In genomic region chr16:23519771-23520170, GRCm38 (mm10) we compare ENCODE assay signal across 9 mouse cellular contexts. TPM values are rescaled to one million over a fixed set of nuclear protein-coding genes. Genes with fewer than 3 reads are reported as not detected.
DNase-seq lines count a peak whose midpoint lies in the region; ATAC-seq lines count a peak whose summit lies in the region.
"Had no signal": no experiment of that assay in that cellular context is flagged by ENCODE, and none has a peak within 500 bp of the region (broad histone marks: within the 10 kb centered on the region; RNA-seq: fewer than 3 reads in every experiment).

No protein-coding gene starts in this region.

- H3K27ac ChIP-seq in heart, embryonic 13.5 days (replicated peaks): peak overlapping the region; percentile 82
- H3K27ac ChIP-seq in embryonic facial prominence, embryonic 10.5 days (replicated peaks): peak overlapping the region; percentile 79
- H3K27ac ChIP-seq in hindbrain, embryonic 13.5 days: peak overlapping the region; percentile 95
- peak overlapping the region; percentile 81; the same call in 1 of the 2 replicates for H3K27ac ChIP-seq in midbrain, embryonic 11.5 days (ENCODE audit: low read depth, low read length)

- peak overlapping the region; percentile 56 for H3K4me3 ChIP-seq in heart, embryonic 13.5 days
- peak overlapping the region; percentile 54 for H3K4me3 ChIP-seq in embryonic facial prominence, embryonic 10.5 days
- peak overlapping the region; percentile 55 for H3K4me3 ChIP-seq in hindbrain, embryonic 13.5 days
- H3K4me3 ChIP-seq in midbrain, embryonic 11.5 days (ENCODE audit: low read depth, low read length): peak overlapping the region; percentile 40

- WGBS in heart, embryonic 13.5 days: 6% methylated on average over 1 of the region's 1 CpGs
- 5% methylated on average over 1 of the region's 1 CpGs for WGBS in embryonic facial prominence, embryonic 10.5 days
- 3% methylated on average over 1 of the region's 1 CpGs for WGBS in hindbrain, embryonic 13.5 days
- WGBS in midbrain, embryonic 11.5 days: 13% methylated on average over 1 of the region's 1 CpGs

- ATAC-seq in heart, embryonic 13.5 days (ENCODE audit: extremely low read depth, insufficient number of reproducible peaks, low FRiP score, low TSS enrichment): no peak
- no peak for ATAC-seq in hindbrain, embryonic 13.5 days (ENCODE audit: low FRiP score)
- no peak for ATAC-seq in midbrain, embryonic 11.5 days (ENCODE audit: low FRiP score)

- DNase-seq in heart, adult 8-10 months (ENCODE audit: low spot score): no peak
- no peak for DNase-seq in embryonic facial prominence, embryonic 10.5 days (ENCODE audit: low spot score)
- DNase-seq in midbrain, embryonic 11.5 days (ENCODE audit: low spot score, missing footprints): peak; percentile 85
- DNase-seq in retina, postnatal 1 day: no peak
- DNase-seq in cerebellum, postnatal 25 days: no peak
- DNase-seq in kidney, adult 11 months: no peak

- peak overlapping the region; percentile 78 for H3K9ac ChIP-seq in heart, embryonic 13.5 days
- peak overlapping the region; percentile 82 for H3K9ac ChIP-seq in hindbrain, embryonic 13.5 days
- H3K9ac ChIP-seq in midbrain, embryonic 11.5 days (ENCODE audit: low read length): peak overlapping the region; percentile 76

- peaks cover 4% of the 10 kb centered on the region; the same call in 1 of the 2 replicates for H3K27me3 ChIP-seq in heart, embryonic 13.5 days (replicated peaks)
- peaks cover 17% of the 10 kb centered on the region for H3K27me3 ChIP-seq in embryonic facial prominence, embryonic 10.5 days (replicated peaks; ENCODE audit: low read depth, poor library complexity, severe bottlenecking)
- H3K27me3 ChIP-seq in hindbrain, embryonic 13.5 days: no peaks in the 10 kb centered on the region
- no peaks in the 10 kb centered on the region for H3K27me3 ChIP-seq in midbrain, embryonic 11.5 days (ENCODE audit: control insufficient read depth, insufficient read depth, low read length)

- H3K9me3 ChIP-seq in heart, embryonic 13.5 days: no peaks in the 10 kb centered on the region
- H3K9me3 ChIP-seq in embryonic facial prominence, embryonic 10.5 days: no peaks in the 10 kb centered on the region
- H3K9me3 ChIP-seq in hindbrain, embryonic 13.5 days: no peaks in the 10 kb centered on the region
- H3K9me3 ChIP-seq in midbrain, embryonic 11.5 days (ENCODE audit: control insufficient read depth, low read length): no peaks in the 10 kb centered on the region

- H3K36me3 ChIP-seq in heart, embryonic 13.5 days: no peaks in the 10 kb centered on the region
- H3K36me3 ChIP-seq in embryonic facial prominence, embryonic 10.5 days (replicated peaks): no peaks in the 10 kb centered on the region
- no peaks in the 10 kb centered on the region for H3K36me3 ChIP-seq in hindbrain, embryonic 13.5 days
- H3K36me3 ChIP-seq in midbrain, embryonic 11.5 days (ENCODE audit: control insufficient read depth, insufficient read depth, low read length): no peaks in the 10 kb centered on the region

- peaks cover 82% of the 10 kb centered on the region for H3K4me1 ChIP-seq in heart, embryonic 13.5 days
- peaks cover 54% of the 10 kb centered on the region for H3K4me1 ChIP-seq in embryonic facial prominence, embryonic 10.5 days
- peaks cover 74% of the 10 kb centered on the region for H3K4me1 ChIP-seq in hindbrain, embryonic 13.5 days (replicated peaks)
- H3K4me1 ChIP-seq in midbrain, embryonic 11.5 days (ENCODE audit: control insufficient read depth, insufficient read depth, low read length): peaks cover 5% of the 10 kb centered on the region; the same call in 1 of the 2 replicates

- peak overlapping the region; percentile 77 for H3K4me2 ChIP-seq in heart, embryonic 13.5 days
- peak overlapping the region; percentile 78 for H3K4me2 ChIP-seq in hindbrain, embryonic 13.5 days
- peak overlapping the region; percentile 56 for H3K4me2 ChIP-seq in midbrain, embryonic 11.5 days

RNA-seq across cellular contexts. Expression of gene Rtp4, which starts 0.3 kb away (rescaled TPM):
- 9.3 and 9.5 TPM in 2 replicates for polyA plus RNA-seq in heart, embryonic 13.5 days (2015; fragmentation: Nextera tagmentation; extraction: Ambion mirVana)
- total RNA-seq in heart, adult 8-10 months (2022): 1 to 10 TPM; 2.3 to 4.4 (median 3.6) TPM
- polyA plus RNA-seq in embryonic facial prominence, embryonic 10.5 days (2016; fragmentation: Nextera tagmentation; extraction: Ambion mirVana): 0.73 and 1.2 TPM in 2 replicates
- 3.2 and 3.8 TPM in 2 replicates for polyA plus RNA-seq in hindbrain, embryonic 13.5 days (2015; fragmentation: Nextera tagmentation; extraction: Ambion mirVana)
- polyA plus RNA-seq in midbrain, embryonic 11.5 days (2014; fragmentation: Nextera tagmentation; extraction: Ambion mirVana): 2.2 and 2.6 TPM in 2 replicates

RNA-seq across cellular contexts. Expression of gene Masp1, which starts 0.8 kb away (rescaled TPM):
- polyA plus RNA-seq in heart, embryonic 13.5 days (2015; fragmentation: Nextera tagmentation; extraction: Ambion mirVana): 10.4 and 13.3 TPM in 2 replicates
- 10 to 100 TPM; 14.5 to 24.1 (median 18.5) TPM for total RNA-seq in heart, adult 8-10 months (2022)
- polyA plus RNA-seq in embryonic facial prominence, embryonic 10.5 days (2016; fragmentation: Nextera tagmentation; extraction: Ambion mirVana): 4.2 and 4.5 TPM in 2 replicates
- 31.3 and 36.9 TPM in 2 replicates for polyA plus RNA-seq in hindbrain, embryonic 13.5 days (2015; fragmentation: Nextera tagmentation; extraction: Ambion mirVana)
- polyA plus RNA-seq in midbrain, embryonic 11.5 days (2014; fragmentation: Nextera tagmentation; extraction: Ambion mirVana): 19.0 and 20.1 TPM in 2 replicates
- total RNA-seq: hematopoietic stem cell, adult 5-6 weeks had no signal
